Mouse (Mus musculus): Measurements from ENCODE around the gene Cks1b.

The Cks1b gene

DNA sequence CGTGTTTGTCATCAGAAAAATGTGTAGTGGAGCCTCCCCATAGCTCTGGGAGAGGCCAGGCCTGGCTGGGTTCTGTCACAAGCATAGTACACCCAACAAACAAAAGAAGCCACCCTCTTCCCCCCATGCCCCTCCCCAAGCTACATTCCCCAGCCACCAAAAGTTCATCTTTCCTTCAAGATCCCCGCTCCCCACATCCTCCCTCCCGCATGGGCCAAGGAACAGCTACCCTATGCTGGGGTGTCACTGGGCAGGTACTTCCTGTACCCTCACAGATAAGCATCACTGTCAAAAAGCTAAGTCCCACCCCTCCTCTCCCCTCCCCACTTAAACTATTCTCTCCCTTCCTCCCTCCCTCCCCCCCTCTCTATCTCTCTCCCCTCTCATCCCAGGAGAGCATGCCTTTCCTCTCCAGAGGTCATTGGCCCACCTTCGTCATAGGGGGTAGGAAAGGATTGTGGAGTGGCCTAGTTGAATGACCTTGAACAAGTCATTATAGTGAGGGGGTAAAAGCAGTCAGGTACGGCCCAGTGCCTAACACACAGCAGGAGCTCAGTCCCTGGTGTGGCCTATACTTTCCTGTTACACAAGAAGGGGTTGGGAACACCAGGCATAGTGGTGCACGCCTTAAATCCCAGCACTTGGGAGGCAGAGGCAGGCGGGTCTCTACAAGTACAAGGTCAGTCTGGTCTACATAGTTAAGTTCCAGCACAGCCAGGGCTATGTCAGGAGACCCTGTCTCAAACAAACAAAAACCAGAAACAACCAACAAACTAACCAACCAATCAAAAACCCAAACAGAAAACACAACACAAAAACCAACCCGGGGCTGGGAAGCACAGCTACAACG, 35.9 kb downstream of the Cks1b start:
- TF ChIP-seq GATA4 (IDR thresholded peaks at IDR 0.05; ENCODE audit: insufficient replicate concordance, low read length): no peak

DNA sequence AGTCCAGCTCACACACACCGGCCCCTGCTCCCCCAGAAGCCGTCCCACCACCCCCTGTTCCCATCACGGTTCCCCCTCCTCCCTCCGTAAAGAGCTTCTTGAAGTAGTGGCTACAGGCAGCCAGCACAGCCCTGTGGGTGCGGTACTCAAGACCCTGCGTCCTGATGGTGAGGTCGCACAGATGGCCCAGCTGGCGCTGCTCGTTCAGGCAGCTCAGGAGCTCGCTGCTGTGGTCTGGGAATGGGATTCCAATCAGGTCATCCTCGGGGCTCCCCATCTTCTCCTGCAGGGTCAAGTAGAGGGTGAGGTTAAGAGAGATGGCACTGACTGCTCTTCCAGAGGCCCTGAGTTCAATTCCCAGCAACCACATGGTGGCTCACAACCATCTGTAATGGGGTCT, 37.0 kb downstream of the Cks1b start:
- TF ChIP-seq GATA4 (IDR thresholded peaks at IDR 0.05; ENCODE audit: insufficient replicate concordance, low read length): no peak

DNA sequence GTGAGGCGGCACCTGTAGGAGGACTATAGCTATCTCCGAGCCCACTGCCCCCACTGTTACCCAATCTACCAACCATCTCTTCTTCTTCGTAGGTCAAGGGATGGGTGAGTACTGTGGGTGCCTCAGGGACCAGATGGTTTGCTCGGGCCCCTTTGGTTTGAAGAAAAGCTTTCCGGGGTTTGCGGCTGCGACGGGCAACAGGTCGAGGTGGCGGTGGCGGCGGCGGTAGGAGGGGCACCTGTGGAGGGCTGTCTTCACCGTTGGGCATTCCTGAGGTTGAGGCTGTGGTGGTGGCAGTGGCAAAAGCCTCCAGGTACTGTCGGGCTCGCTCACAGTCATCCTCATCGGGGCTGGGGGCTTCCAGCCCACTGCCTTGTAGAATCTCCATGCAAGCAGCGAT, 37.5 kb downstream of the Cks1b start:
- no peak for TF ChIP-seq GATA4 (IDR thresholded peaks at IDR 0.05; ENCODE audit: insufficient replicate concordance, low read length)

GRCm38 (mm10) chr3:89380291-89380690, 37.9 kb downstream of the Cks1b start:
- TF ChIP-seq GATA4 (IDR thresholded peaks at IDR 0.05; ENCODE audit: insufficient replicate concordance, low read length): no peak

DNA sequence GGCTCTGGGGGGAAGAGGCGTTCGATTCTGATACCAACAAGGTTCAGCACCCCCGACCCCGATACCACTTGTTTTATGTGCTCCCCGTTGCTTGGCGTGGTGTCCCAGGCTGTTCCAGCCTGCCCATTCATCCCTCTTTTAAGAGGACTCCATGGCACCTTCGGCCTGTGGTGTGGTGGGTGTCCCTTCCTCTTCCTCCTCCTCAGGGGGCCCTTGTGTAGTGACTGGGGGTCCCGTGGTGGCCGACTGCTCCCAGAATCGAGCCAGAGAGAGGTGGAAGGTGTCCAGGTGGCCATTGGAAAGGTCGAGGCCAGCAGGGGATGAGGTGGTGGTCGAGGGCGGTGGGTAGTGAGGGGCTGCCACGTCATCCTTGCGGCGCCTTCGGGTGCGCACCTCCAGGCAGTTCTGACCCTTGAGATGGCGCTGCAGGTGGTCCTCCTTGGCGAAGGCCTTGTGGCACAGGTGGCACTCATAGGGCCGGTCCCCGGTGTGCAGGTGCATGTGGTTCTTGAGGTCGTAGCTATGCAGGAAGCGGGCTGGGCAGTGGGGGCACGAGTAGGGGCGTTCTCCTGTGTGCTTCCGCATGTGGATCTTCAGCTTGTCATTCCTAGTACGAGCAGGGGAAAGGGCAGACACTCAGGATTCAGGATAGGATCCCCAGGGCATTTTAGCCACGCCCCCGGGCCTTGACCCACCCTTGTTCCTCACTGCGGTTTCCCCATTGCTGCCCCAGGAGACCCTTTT, 38.6 kb downstream of the Cks1b start:
- no peak for TF ChIP-seq GATA4 (IDR thresholded peaks at IDR 0.05; ENCODE audit: insufficient replicate concordance, low read length)

DNA sequence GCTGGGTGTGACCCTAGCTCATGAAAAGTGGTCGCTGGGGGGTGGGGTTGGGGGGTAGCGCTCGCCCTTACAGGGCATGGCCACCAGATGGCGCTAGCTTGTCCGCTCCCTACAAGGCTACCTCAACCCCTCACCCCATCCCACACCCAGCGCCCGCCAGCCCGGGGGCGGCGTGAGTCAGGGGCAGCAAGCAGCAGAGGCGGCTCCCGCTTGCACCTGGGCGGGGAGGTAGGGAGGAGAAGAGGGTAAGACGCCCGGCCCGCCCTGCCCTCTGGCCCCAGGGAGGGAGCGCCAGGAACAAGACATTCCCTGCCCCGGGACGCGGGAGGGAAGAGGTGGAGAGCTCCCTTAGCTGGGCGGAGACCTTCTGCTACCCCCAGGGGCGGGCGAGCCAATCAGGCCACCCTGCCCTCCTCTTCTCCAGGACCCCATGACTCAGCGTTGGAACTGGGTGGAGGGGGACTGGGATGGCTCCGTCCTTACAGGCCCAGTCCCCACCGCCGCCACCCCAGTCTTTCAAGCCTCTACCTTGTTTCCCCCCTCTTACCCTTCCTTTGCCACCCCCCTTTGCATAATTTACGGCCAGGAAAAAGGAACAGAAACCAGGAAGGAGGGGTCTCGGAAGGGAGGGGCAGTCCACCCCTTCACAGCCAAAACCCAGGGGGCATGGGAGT, 39.7 kb downstream of the Cks1b start:
- TF ChIP-seq GATA4 (IDR thresholded peaks at IDR 0.05; ENCODE audit: insufficient replicate concordance, low read length): no peak

DNA sequence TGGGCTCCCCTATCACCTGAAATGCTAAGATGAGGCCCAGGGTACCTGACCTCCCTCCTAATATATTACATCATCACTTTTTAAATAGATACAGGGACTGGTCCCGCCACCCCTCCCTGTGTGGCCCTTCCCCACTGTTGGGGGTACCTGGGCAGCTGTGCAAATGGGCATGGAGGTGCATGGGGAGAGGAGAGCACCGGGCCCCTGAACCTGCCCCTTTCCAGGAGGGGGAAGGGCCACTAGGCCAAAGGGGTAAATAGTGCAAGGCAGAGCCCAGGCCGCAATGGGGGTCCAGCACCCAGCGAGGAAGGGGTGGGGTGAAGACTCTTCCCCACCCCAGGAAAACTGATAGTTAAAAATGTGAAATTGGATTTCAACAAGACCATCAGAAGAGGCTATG, 40.4 kb downstream of the Cks1b start:
- no peak for TF ChIP-seq GATA4 (IDR thresholded peaks at IDR 0.05; ENCODE audit: insufficient replicate concordance, low read length)

- no peak for TF ChIP-seq GATA4 (IDR thresholded peaks at IDR 0.05; ENCODE audit: insufficient replicate concordance, low read length)
These were observed 44.5 kb downstream of the Cks1b start for GRCm38 (mm10) chr3:89373581-89374231.

DNA sequence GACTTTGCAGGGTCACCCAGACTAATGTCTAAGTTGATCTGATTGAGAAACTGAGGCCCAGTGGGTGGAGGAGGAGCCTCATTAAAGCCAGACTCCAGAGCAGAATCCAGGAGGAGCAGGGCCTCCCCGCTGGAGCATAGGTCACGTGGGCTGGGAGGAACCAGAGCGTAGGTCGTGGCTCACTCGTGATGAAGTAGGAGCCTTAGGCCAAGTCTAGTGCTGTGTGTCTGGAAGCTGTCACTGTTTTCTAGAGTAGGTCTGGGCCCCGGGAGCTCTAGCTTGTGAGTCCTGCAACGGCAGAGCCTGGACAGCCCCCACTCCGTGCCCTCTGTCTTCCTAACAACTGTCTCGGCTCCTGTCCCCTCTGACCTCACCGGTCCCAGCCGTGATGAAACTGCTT, 50.8 kb downstream of the Cks1b start:
- TF ChIP-seq GATA4 (IDR thresholded peaks at IDR 0.05; ENCODE audit: insufficient replicate concordance, low read length): no peak

GRCm38 (mm10) chr3:89365486-89366414, 52.4 kb downstream of the Cks1b start:
- TF ChIP-seq GATA4 (IDR thresholded peaks at IDR 0.05; ENCODE audit: insufficient replicate concordance, low read length): no peak

Data from liver, adult (tissue).